Mouse (Mus musculus) lung, embryonic 14.5 days (tissue): ENCODE data around the gene Arl6ip6. TPM values are rescaled to one million over a fixed set of nuclear protein-coding genes. Genes with fewer than 3 reads are reported as not detected.

Source experiments
- ATAC-seq: fragments of 200-750 bp; cut with Nextera tagmentation; 2 replicates; pipeline ENCODE4 v1.8.0; 2017; ENCODE audit warnings: mild to moderate bottlenecking, moderate TSS enrichment, moderate library complexity; ENCODE audit not compliant: insufficient read depth
- DNase-seq: peaks from one replicate; pipeline ENCODE4 v3.0.0-alpha.2; 2015
- H3K27ac ChIP-seq: fragments of 300-500 bp; sonication (generic); 2 replicates; pipeline ENCODE4 v1.5.1; 2014; ENCODE audit warnings: low read depth, mild to moderate bottlenecking, moderate library complexity
- H3K27me3 ChIP-seq: fragments of 300-500 bp; sonication (generic); 2 replicates; pipeline ENCODE4 v1.6.1; 2014; ENCODE audit warnings: low read length, control low read depth; ENCODE audit not compliant: insufficient read depth
- H3K36me3 ChIP-seq: fragments of 300-500 bp; sonication (generic); 2 replicates; pipeline ENCODE4 v1.6.1; 2014; ENCODE audit warnings: control low read depth; ENCODE audit not compliant: insufficient read depth
- H3K4me1 ChIP-seq: fragments of 300-500 bp; sonication (generic); 2 replicates; pipeline ENCODE4 v1.6.1; 2014; ENCODE audit warnings: antibody characterized with exemption, control low read depth; ENCODE audit not compliant: insufficient read depth
- H3K4me2 ChIP-seq: fragments of 300-500 bp; sonication (generic); 2 replicates; pipeline ENCODE4 v1.6.1; 2014; ENCODE audit warnings: mild to moderate bottlenecking
- H3K4me3 ChIP-seq: fragments of 300-500 bp; sonication (generic); 2 replicates; pipeline ENCODE4 v1.5.1; 2014; ENCODE audit warnings: low read depth, low read length
- H3K9ac ChIP-seq: fragments of 300-500 bp; sonication (generic); 2 replicates; pipeline ENCODE4 v1.6.1; 2014
- H3K9me3 ChIP-seq: fragments of 300-500 bp; sonication (generic); 2 replicates; pipeline ENCODE4 v1.6.1; 2016; ENCODE audit warnings: low read depth, low read length, control low read depth
- CTCF ChIP-seq: IDR thresholded peaks from 2 replicates; pipeline ENCODE4 v1.5.1; 2016; ENCODE audit warnings: antibody characterized with exemption, low read depth
- WGBS: fragments of 180-500 bp; shearing (Covaris S2); extraction: QIAGEN DNeasy Blood & Tissue Kit; methylation state at CpG from one replicate; pipeline ENCODE4 v1.1.7; 2014; 5-methylcytosine and 5-hydroxymethylcytosine counted together
- polyA plus RNA-seq: library from polyadenylated mRNA; unstranded; fragments of >200 nt; fragmentation: Nextera tagmentation; extraction: Ambion mirVana; gene quantifications from 2 replicates; pipeline ENCODE4 v1.2.1, GENCODE M21; 2014

Arl6ip6 gene
- polyA plus RNA-seq, 1 experiment from 2014 or later = 53.0 TPM

- under 1% methylated on average over 20 of the region's 20 CpGs for WGBS
- no peaks in the 10 kb centered on the region for H3K27me3 ChIP-seq
- H3K36me3 ChIP-seq = peaks cover 45% of the 10 kb centered on the region
- DNase-seq (peak; percentile 48), ATAC-seq (peak; percentile 1; the same call in 1 of the 2 replicates)
- H3K9me3 ChIP-seq = no peaks in the 10 kb centered on the region
- H3K9ac ChIP-seq = peak overlapping the region; percentile 91
- H3K27ac ChIP-seq = peak overlapping the region; percentile 96
- TF ChIP-seq CTCF = no peak
- H3K4me3 ChIP-seq = peak overlapping the region; percentile 71
- 0 out of 2 replicates have a peak, but pooled peaks cover 7% of the 10 kb centered on the region for H3K4me1 ChIP-seq
- H3K4me2 ChIP-seq = peak overlapping the region; percentile 70
Measured at GRCm38 (mm10) chr2:53192386-53192785, 860 bp downstream of the Arl6ip6 start.

- Histone ChIP-seq H3K4me1 (0 out of 2 replicates have a peak, but pooled peaks cover 4% of the 10 kb centered on the region), H3K36me3 (peaks cover 41% of the 10 kb centered on the region), H3K9me3 (no peaks in the 10 kb centered on the region), H3K9ac (no peak overlapping the region), H3K4me3 (no peak overlapping the region), H3K27me3 (no peaks in the 10 kb centered on the region), H3K27ac (no peak overlapping the region), H3K4me2 (no peak overlapping the region)
- no peak for TF ChIP-seq CTCF
- ATAC-seq (no peak), DNase-seq (no peak)
- 94% methylated on average over 10 of the region's 10 CpGs for WGBS
Measured at GRCm38 (mm10) chr2:53196431-53196830, 4.9 kb downstream of the Arl6ip6 start.

- 86% methylated on average over 1 of the region's 1 CpGs for WGBS
- no peak for TF ChIP-seq CTCF
- ATAC-seq (no peak), DNase-seq (no peak)
- Histone ChIP-seq H3K4me1 (no peaks in the 10 kb centered on the region), H3K27me3 (no peaks in the 10 kb centered on the region), H3K9me3 (no peaks in the 10 kb centered on the region), H3K4me2 (no peak overlapping the region), H3K27ac (no peak overlapping the region), H3K36me3 (peaks cover 48% of the 10 kb centered on the region), H3K9ac (no peak overlapping the region), H3K4me3 (no peak overlapping the region)
Measured at GRCm38 (mm10) chr2:53199203-53199602, 7.7 kb downstream of the Arl6ip6 start.

- TF ChIP-seq CTCF = no peak
- no peaks in the 10 kb centered on the region for H3K9me3 ChIP-seq
- no peaks in the 10 kb centered on the region for H3K27me3 ChIP-seq
- H3K27ac ChIP-seq = no peak overlapping the region
- no peak overlapping the region for H3K4me3 ChIP-seq
- H3K4me1 ChIP-seq = no peaks in the 10 kb centered on the region
- WGBS = 89% methylated on average over 4 of the region's 4 CpGs
- no peak for DNase-seq
- ATAC-seq = no peak
- H3K9ac ChIP-seq = no peak overlapping the region
- H3K4me2 ChIP-seq = no peak overlapping the region
- H3K36me3 ChIP-seq = peaks cover 46% of the 10 kb centered on the region
Measured at GRCm38 (mm10) chr2:53200164-53200885, 8.8 kb downstream of the Arl6ip6 start.

- H3K4me3 ChIP-seq = no peak overlapping the region
- no peak overlapping the region for H3K27ac ChIP-seq
- no peaks in the 10 kb centered on the region for H3K4me1 ChIP-seq
- H3K4me2 ChIP-seq = no peak overlapping the region
- no peaks in the 10 kb centered on the region for H3K9me3 ChIP-seq
- H3K36me3 ChIP-seq = peaks cover 32% of the 10 kb centered on the region
- ATAC-seq (no peak), DNase-seq (peak; percentile 83)
- peak; percentile 47 for TF ChIP-seq CTCF
- no peak overlapping the region for H3K9ac ChIP-seq
- WGBS = 64% methylated on average over 5 of the region's 5 CpGs
- no peaks in the 10 kb centered on the region for H3K27me3 ChIP-seq
Measured at GRCm38 (mm10) chr2:53204373-53205274, 13.1 kb downstream of the Arl6ip6 start.

- H3K9me3 ChIP-seq = no peaks in the 10 kb centered on the region
- H3K4me3 ChIP-seq = no peak overlapping the region
- H3K4me1 ChIP-seq = no peaks in the 10 kb centered on the region
- no peak for ATAC-seq
- peaks cover 31% of the 10 kb centered on the region for H3K36me3 ChIP-seq
- TF ChIP-seq CTCF = 0 out of 2 replicates have a peak, but pooled peaks have one; percentile 2
- no peak overlapping the region for H3K27ac ChIP-seq
- DNase-seq = no peak
- H3K27me3 ChIP-seq = no peaks in the 10 kb centered on the region
- H3K9ac ChIP-seq = no peak overlapping the region
- H3K4me2 ChIP-seq = no peak overlapping the region
Measured at GRCm38 (mm10) chr2:53206749-53207148, 15.2 kb downstream of the Arl6ip6 start.

- no peaks in the 10 kb centered on the region for H3K27me3 ChIP-seq
- no peak overlapping the region for H3K4me2 ChIP-seq
- ATAC-seq (no peak), DNase-seq (no peak)
- no peak overlapping the region for H3K27ac ChIP-seq
- no peak for TF ChIP-seq CTCF
- H3K36me3 ChIP-seq = peaks cover 54% of the 10 kb centered on the region
- no peak overlapping the region for H3K9ac ChIP-seq
- no peak overlapping the region for H3K4me3 ChIP-seq
- no peaks in the 10 kb centered on the region for H3K9me3 ChIP-seq
- WGBS = 93% methylated on average over 1 of the region's 1 CpGs
- H3K4me1 ChIP-seq = no peaks in the 10 kb centered on the region
Measured at GRCm38 (mm10) chr2:53213493-53213892, 22.0 kb downstream of the Arl6ip6 start.
